Mouse (Mus musculus) stomach, embryonic 16.5 days (tissue): ENCODE measurements around the gene Ergic1. TPM values are rescaled to one million over a fixed set of nuclear protein-coding genes. Genes with fewer than 3 reads are reported as not detected.

Source experiments
- ATAC-seq: fragments of 200-750 bp; cut with Nextera tagmentation; 2 replicates; pipeline ENCODE4 v1.8.0; 2017; ENCODE audit warnings: moderate number of reproducible peaks, moderate TSS enrichment; ENCODE audit not compliant: insufficient read depth, low FRiP score
- H3K27ac ChIP-seq: fragments of 300-500 bp; sonication (generic); 2 replicates; pipeline ENCODE4 v1.5.1; 2014; ENCODE audit warnings: low read length
- H3K27me3 ChIP-seq: fragments of 300-500 bp; sonication (generic); 2 replicates; pipeline ENCODE4 v1.6.1; 2014; ENCODE audit warnings: low read length, control low read depth, mixed read lengths; ENCODE audit not compliant: control insufficient read depth, insufficient read depth
- H3K36me3 ChIP-seq: fragments of 300-500 bp; sonication (generic); 2 replicates; pipeline ENCODE4 v1.6.1; 2014; ENCODE audit warnings: low read length; ENCODE audit not compliant: control insufficient read depth, insufficient read depth
- H3K4me1 ChIP-seq: fragments of 300-500 bp; sonication (generic); 2 replicates; pipeline ENCODE4 v1.6.1; 2014; ENCODE audit warnings: low read length, control low read depth, mixed read lengths; ENCODE audit not compliant: control insufficient read depth, insufficient read depth
- H3K4me2 ChIP-seq: fragments of 300-500 bp; sonication (generic); 2 replicates; pipeline ENCODE4 v1.6.1; 2014; ENCODE audit warnings: low read depth, low read length, mixed read lengths
- H3K4me3 ChIP-seq: fragments of 300-500 bp; sonication (generic); replicated peaks from 2 replicates; pipeline ENCODE4 v1.5.1; 2014; ENCODE audit warnings: mild to moderate bottlenecking, low read length
- H3K9ac ChIP-seq: fragments of 300-500 bp; sonication (generic); 2 replicates; pipeline ENCODE4 v1.6.1; 2014; ENCODE audit warnings: low read length
- H3K9me3 ChIP-seq: fragments of 300-500 bp; sonication (generic); replicated peaks from 2 replicates; pipeline ENCODE4 v1.6.1; 2016; ENCODE audit warnings: low read length, control low read depth; ENCODE audit not compliant: control insufficient read depth
- WGBS: fragments of 180-500 bp; shearing (Covaris S2); extraction: QIAGEN DNeasy Blood & Tissue Kit; methylation state at CpG from one replicate; pipeline ENCODE4 v1.1.7; 2014; 5-methylcytosine and 5-hydroxymethylcytosine counted together
- polyA plus RNA-seq: library from polyadenylated mRNA; unstranded; fragments of >200 nt; fragmentation: Nextera tagmentation; extraction: Ambion mirVana; gene quantifications from 2 replicates; pipeline ENCODE4 v1.2.1, GENCODE M21; 2015

The Ergic1 gene
- polyA plus RNA-seq, 1 experiment from 2014 or later: 111 TPM

GRCm38 (mm10) chr17:26628936-26629335 is 67.6 kb downstream of the Ergic1 start:
- Histone ChIP-seq H3K4me3 (no peak overlapping the region), H3K4me1 (no peaks in the 10 kb centered on the region), H3K9ac (no peak overlapping the region), H3K4me2 (no peak overlapping the region), H3K36me3 (peaks cover 19% of the 10 kb centered on the region), H3K27me3 (no peaks in the 10 kb centered on the region), H3K9me3 (no peaks in the 10 kb centered on the region), H3K27ac (no peak overlapping the region)
- WGBS: 99% methylated on average over 3 of the region's 3 CpGs
- no peak; the same call in 1 of the 2 replicates for ATAC-seq

GRCm38 (mm10) chr17:26631811-26632327 is 70.6 kb downstream of the Ergic1 start:
- ATAC-seq: no peak
- no peaks in the 10 kb centered on the region for H3K27me3 ChIP-seq
- 70% methylated on average over 8 of the region's 8 CpGs for WGBS
- no peak overlapping the region for H3K4me2 ChIP-seq
- H3K4me3 ChIP-seq: no peak overlapping the region
- peaks cover 22% of the 10 kb centered on the region for H3K36me3 ChIP-seq
- H3K9ac ChIP-seq: no peak overlapping the region
- H3K27ac ChIP-seq: peak overlapping the region; percentile 7; the same call in 1 of the 2 replicates
- no peaks in the 10 kb centered on the region for H3K4me1 ChIP-seq
- no peaks in the 10 kb centered on the region for H3K9me3 ChIP-seq

DNA sequence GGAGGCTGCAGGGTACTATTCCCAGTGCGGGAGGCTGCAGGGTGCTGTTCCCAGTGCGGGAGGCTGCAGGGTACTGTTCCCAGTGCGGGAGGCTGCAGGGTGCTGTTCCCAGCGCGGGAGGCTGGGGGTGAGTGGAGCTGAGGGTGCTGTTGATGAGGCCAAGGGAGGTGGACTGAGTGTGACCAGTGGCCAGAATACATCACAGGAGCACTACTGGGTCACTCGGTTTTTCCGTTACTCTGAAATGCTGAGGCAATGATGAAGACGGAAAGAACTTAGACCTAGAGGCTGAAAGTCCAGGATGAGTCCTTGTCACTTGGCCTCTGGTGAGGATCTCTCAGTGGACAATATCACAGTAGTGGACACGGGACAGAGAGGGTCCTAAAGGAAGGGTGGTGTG is 71.9 kb downstream of the Ergic1 start:
- no peak for ATAC-seq
- no peak overlapping the region for H3K9ac ChIP-seq
- no peak overlapping the region for H3K4me2 ChIP-seq
- WGBS: 93% methylated on average over 9 of the region's 9 CpGs
- no peak overlapping the region for H3K4me3 ChIP-seq
- peaks cover 22% of the 10 kb centered on the region for H3K36me3 ChIP-seq
- no peaks in the 10 kb centered on the region for H3K27me3 ChIP-seq
- H3K27ac ChIP-seq: no peak overlapping the region
- no peaks in the 10 kb centered on the region for H3K9me3 ChIP-seq
- no peaks in the 10 kb centered on the region for H3K4me1 ChIP-seq

GRCm38 (mm10) chr17:26633926-26634325 is 72.6 kb downstream of the Ergic1 start:
- Histone ChIP-seq H3K4me2 (no peak overlapping the region), H3K4me1 (no peaks in the 10 kb centered on the region), H3K9ac (no peak overlapping the region), H3K9me3 (no peaks in the 10 kb centered on the region), H3K36me3 (peaks cover 22% of the 10 kb centered on the region), H3K27ac (no peak overlapping the region), H3K4me3 (no peak overlapping the region), H3K27me3 (no peaks in the 10 kb centered on the region)
- WGBS: 90% methylated on average over 9 of the region's 9 CpGs
- ATAC-seq: no peak

- no peaks in the 10 kb centered on the region for H3K4me1 ChIP-seq
- no peaks in the 10 kb centered on the region for H3K27me3 ChIP-seq
- no peak overlapping the region for H3K27ac ChIP-seq
- WGBS: 85% methylated on average over 7 of the region's 7 CpGs
- no peak for ATAC-seq
- no peaks in the 10 kb centered on the region for H3K9me3 ChIP-seq
- H3K9ac ChIP-seq: no peak overlapping the region
- H3K4me3 ChIP-seq: no peak overlapping the region
- H3K36me3 ChIP-seq: peaks cover 20% of the 10 kb centered on the region
- H3K4me2 ChIP-seq: no peak overlapping the region
These were observed 73.2 kb downstream of the Ergic1 start for GRCm38 (mm10) chr17:26634539-26634938.

DNA sequence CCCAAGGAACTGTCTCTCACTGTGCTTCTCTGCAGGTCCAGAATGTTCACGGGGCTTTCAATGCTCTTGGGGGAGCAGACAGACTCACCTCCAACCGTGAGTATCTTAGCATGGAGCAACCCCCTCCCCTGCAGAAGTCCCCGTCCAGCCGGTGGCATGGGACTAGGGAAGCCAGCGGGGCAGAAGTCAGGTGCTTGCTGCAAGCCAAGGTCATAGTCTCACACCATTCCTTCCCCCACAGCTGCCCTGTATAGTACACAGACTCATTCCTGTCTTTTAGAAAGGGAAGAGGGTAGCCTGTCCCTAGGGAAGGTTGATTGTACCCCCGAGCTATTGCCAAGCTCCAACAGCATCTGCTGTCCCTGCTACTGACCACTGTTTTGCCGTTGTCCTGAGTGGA is 74.7 kb downstream of the Ergic1 start:
- ATAC-seq: no peak
- H3K4me2 ChIP-seq: no peak overlapping the region
- H3K4me3 ChIP-seq: no peak overlapping the region
- no peak overlapping the region for H3K9ac ChIP-seq
- H3K4me1 ChIP-seq: no peaks in the 10 kb centered on the region
- no peak overlapping the region for H3K27ac ChIP-seq
- H3K27me3 ChIP-seq: no peaks in the 10 kb centered on the region
- H3K36me3 ChIP-seq: peaks cover 19% of the 10 kb centered on the region
- WGBS: 81% methylated on average over 7 of the region's 7 CpGs
- no peaks in the 10 kb centered on the region for H3K9me3 ChIP-seq

- no peak overlapping the region for H3K4me2 ChIP-seq
- H3K9ac ChIP-seq: no peak overlapping the region
- 49% methylated on average over 4 of the region's 4 CpGs for WGBS
- H3K27ac ChIP-seq: no peak overlapping the region
- H3K4me1 ChIP-seq: no peaks in the 10 kb centered on the region
- no peaks in the 10 kb centered on the region for H3K27me3 ChIP-seq
- H3K36me3 ChIP-seq: peaks cover 20% of the 10 kb centered on the region
- no peak for ATAC-seq
- no peaks in the 10 kb centered on the region for H3K9me3 ChIP-seq
- no peak overlapping the region for H3K4me3 ChIP-seq
These were observed 76.6 kb downstream of the Ergic1 start for GRCm38 (mm10) chr17:26637851-26638250.

GRCm38 (mm10) chr17:26638655-26639054 is 77.4 kb downstream of the Ergic1 start:
- no peaks in the 10 kb centered on the region for H3K4me1 ChIP-seq
- peaks cover 24% of the 10 kb centered on the region for H3K36me3 ChIP-seq
- no peak overlapping the region for H3K9ac ChIP-seq
- H3K4me3 ChIP-seq: no peak overlapping the region
- H3K9me3 ChIP-seq: no peaks in the 10 kb centered on the region
- peak; percentile 69 for ATAC-seq
- H3K27me3 ChIP-seq: no peaks in the 10 kb centered on the region
- 14% methylated on average over 7 of the region's 7 CpGs for WGBS
- H3K4me2 ChIP-seq: no peak overlapping the region
- H3K27ac ChIP-seq: no peak overlapping the region

DNA sequence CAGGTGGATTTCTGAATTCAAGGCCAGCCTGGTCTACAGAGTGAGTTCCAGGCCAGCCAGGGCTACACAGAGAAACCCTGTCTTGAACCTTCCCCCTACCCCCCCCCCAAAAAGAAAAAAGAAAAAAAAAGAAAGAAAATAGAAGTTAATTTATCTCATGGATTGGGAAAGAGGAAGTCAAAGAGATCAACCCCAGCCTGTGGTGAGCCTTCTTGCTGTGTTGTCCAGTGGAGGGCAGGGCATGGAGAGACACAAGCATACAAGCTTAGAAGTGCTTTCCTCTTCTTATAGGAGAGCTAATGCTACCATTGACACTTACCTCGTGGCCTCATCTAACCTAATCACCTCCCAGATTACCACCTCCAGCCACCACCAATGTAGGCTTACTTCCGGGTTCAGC is 78.5 kb downstream of the Ergic1 start:
- Histone ChIP-seq H3K4me2 (no peak overlapping the region), H3K4me1 (no peaks in the 10 kb centered on the region), H3K27me3 (no peaks in the 10 kb centered on the region), H3K9me3 (no peaks in the 10 kb centered on the region), H3K36me3 (peaks cover 28% of the 10 kb centered on the region), H3K27ac (no peak overlapping the region), H3K4me3 (no peak overlapping the region), H3K9ac (no peak overlapping the region)
- no peak for ATAC-seq
- WGBS: 81% methylated on average over 2 of the region's 2 CpGs
